ENCODE assay signal across 8 mouse cellular contexts in the genomic region with DNA sequence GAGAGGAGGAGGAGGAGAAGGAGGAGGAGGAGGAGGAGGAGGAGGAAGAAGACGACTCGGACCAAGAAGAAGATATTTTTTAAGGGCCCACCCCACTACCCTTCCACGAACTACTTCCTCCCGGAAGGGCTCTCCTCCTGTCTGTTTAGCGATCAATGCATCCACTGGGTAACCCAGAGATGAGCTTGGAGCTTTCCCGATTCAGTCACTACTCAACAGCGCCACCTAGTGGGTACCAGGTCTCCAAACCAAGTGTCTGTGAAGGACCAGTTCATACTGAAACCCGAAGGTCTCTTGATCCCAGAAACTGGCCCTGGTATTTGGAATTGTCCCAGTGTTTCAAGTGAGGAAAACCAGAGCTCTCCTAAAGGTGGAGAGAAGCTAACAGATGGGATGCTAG. TPM values are rescaled to one million over a fixed set of nuclear protein-coding genes. Genes with fewer than 3 reads are reported as not detected.
A peak's percentile ranks its signal among the peaks of the same experiment; 100 is the strongest.
DNase-seq lines count a peak whose midpoint lies in the region; ATAC-seq and TF ChIP-seq lines count a peak whose summit lies in the region.

No protein-coding gene starts in this region.

- peak; percentile 70 for ATAC-seq in forebrain, embryonic 11.5 days (replicated peaks; ENCODE audit: low FRiP score)
- peak; percentile 71 for ATAC-seq in liver, embryonic 16.5 days (ENCODE audit: low read depth)
- ATAC-seq in neural tube, embryonic 12.5 days (ENCODE audit: low FRiP score, low read depth) = peak; percentile 59
- peak; percentile 67; the same call in 1 of the 2 replicates for ATAC-seq in stomach, postnatal 0 days (ENCODE audit: low FRiP score, low TSS enrichment)

- intact Hi-C loops in heart, postnatal 10 days (cut with DNase I) = loop anchor here (1.0 to 10.0 kb wide), 3 partner anchors 83 to 461 kb away; no protein-coding TSS in a partner anchor

- H3K27me3 ChIP-seq in E14TG2a.4 (ENCODE audit: insufficient read depth, low read length) = no peaks in the 10 kb centered on the region
- no peaks in the 10 kb centered on the region for H3K27me3 ChIP-seq in forebrain, embryonic 11.5 days (ENCODE audit: control insufficient read depth, insufficient read depth, low read length)
- H3K27me3 ChIP-seq in liver, embryonic 16.5 days (ENCODE audit: control insufficient read depth, insufficient read depth, low read depth, low read length) = no peaks in the 10 kb centered on the region
- H3K27me3 ChIP-seq in neural tube, embryonic 12.5 days (replicated peaks) = no peaks in the 10 kb centered on the region
- no peaks in the 10 kb centered on the region for H3K27me3 ChIP-seq in stomach, postnatal 0 days (ENCODE audit: control insufficient read depth, insufficient read depth, low read length)

- 4% methylated on average over 8 of the region's 8 CpGs for WGBS in forebrain, embryonic 11.5 days
- WGBS in liver, embryonic 16.5 days (ENCODE audit: insufficient replicate concordance) = under 1% methylated on average over 8 of the region's 8 CpGs
- 2% methylated on average over 8 of the region's 8 CpGs for WGBS in neural tube, embryonic 12.5 days
- WGBS in stomach, postnatal 0 days = 4% methylated on average over 8 of the region's 8 CpGs

- H3K27ac ChIP-seq in forebrain, embryonic 11.5 days (ENCODE audit: low read depth, low read length) = no peak overlapping the region
- no peak overlapping the region for H3K27ac ChIP-seq in liver, embryonic 16.5 days (ENCODE audit: low read length)
- peak overlapping the region; percentile 37; the same call in 1 of the 2 replicates for H3K27ac ChIP-seq in neural tube, embryonic 12.5 days
- H3K27ac ChIP-seq in stomach, postnatal 0 days (replicated peaks) = no peak overlapping the region

- peak overlapping the region; percentile 65 for H3K4me2 ChIP-seq in forebrain, embryonic 11.5 days (ENCODE audit: low read depth, low read length, severe bottlenecking)
- peak overlapping the region; percentile 61 for H3K4me2 ChIP-seq in liver, embryonic 16.5 days (ENCODE audit: low read depth, low read length)
- H3K4me2 ChIP-seq in neural tube, embryonic 12.5 days (replicated peaks) = peak overlapping the region; percentile 67
- H3K4me2 ChIP-seq in stomach, postnatal 0 days (replicated peaks; ENCODE audit: low read depth) = peak overlapping the region; percentile 56

- no peak overlapping the region; the same call in 1 of the 2 replicates for H3K9ac ChIP-seq in forebrain, embryonic 11.5 days (ENCODE audit: low read length)
- H3K9ac ChIP-seq in liver, embryonic 16.5 days (ENCODE audit: low read depth, low read length) = no peak overlapping the region; the same call in 1 of the 2 replicates
- H3K9ac ChIP-seq in neural tube, embryonic 12.5 days = peak overlapping the region; percentile 55
- no peak overlapping the region for H3K9ac ChIP-seq in stomach, postnatal 0 days (ENCODE audit: low read length)

- DNase-seq in c-Kit-positive CD71-positive TER-119-negative erythroid progenitor cells, embryonic 14.5 days (ENCODE audit: low read depth) = peak; percentile 91
- peak; percentile 94 for DNase-seq in forebrain, embryonic 11.5 days (ENCODE audit: low spot score)
- DNase-seq in heart, postnatal 10 days = peak; percentile 92 to 95
- DNase-seq in kidney, postnatal 4 days = peak; percentile 93 to 94
- DNase-seq in stomach, postnatal 0 days (ENCODE audit: low spot score) = peak; percentile 89

- peaks cover 35% of the 10 kb centered on the region for H3K36me3 ChIP-seq in E14TG2a.4 (ENCODE audit: insufficient read depth, low read length)
- no peaks in the 10 kb centered on the region for H3K36me3 ChIP-seq in forebrain, embryonic 11.5 days (ENCODE audit: control insufficient read depth, insufficient read depth, low read length)
- H3K36me3 ChIP-seq in liver, embryonic 16.5 days (ENCODE audit: control insufficient read depth, insufficient read depth) = no peaks in the 10 kb centered on the region
- H3K36me3 ChIP-seq in neural tube, embryonic 12.5 days = peaks cover 3% of the 10 kb centered on the region; the same call in 1 of the 2 replicates
- no peaks in the 10 kb centered on the region for H3K36me3 ChIP-seq in stomach, postnatal 0 days (ENCODE audit: control insufficient read depth, insufficient read depth, low read length)

- TF ChIP-seq CTCF in E14TG2a.4 (conservative IDR thresholded peaks at IDR 0.05; ENCODE audit: low read length) = peak; percentile 82
- peak; percentile 94 for TF ChIP-seq CTCF in stomach, postnatal 0 days (IDR thresholded peaks at IDR 0.05; ENCODE audit: low read depth)

- no peak for TF ChIP-seq EP300 in stomach, postnatal 0 days (optimal IDR thresholded peaks at IDR 0.05)

- H3K4me3 ChIP-seq in E14TG2a.4 (replicated peaks; ENCODE audit: low read length) = peak overlapping the region; percentile 74
- peak overlapping the region; percentile 10 for H3K4me3 ChIP-seq in forebrain, embryonic 11.5 days (ENCODE audit: low read depth, low read length)
- peak overlapping the region; percentile 35 for H3K4me3 ChIP-seq in liver, embryonic 16.5 days (ENCODE audit: low read depth, low read length)
- H3K4me3 ChIP-seq in neural tube, embryonic 12.5 days = peak overlapping the region; percentile 24
- peak overlapping the region; percentile 22 for H3K4me3 ChIP-seq in stomach, postnatal 0 days (ENCODE audit: low read depth, low read length)

- no peaks in the 10 kb centered on the region for H3K9me3 ChIP-seq in E14TG2a.4 (ENCODE audit: low read length)
- no peaks in the 10 kb centered on the region for H3K9me3 ChIP-seq in forebrain, embryonic 11.5 days (ENCODE audit: control insufficient read depth, low read length)
- H3K9me3 ChIP-seq in liver, embryonic 16.5 days (replicated peaks; ENCODE audit: control insufficient read depth, low read length) = no peaks in the 10 kb centered on the region
- H3K9me3 ChIP-seq in neural tube, embryonic 12.5 days = no peaks in the 10 kb centered on the region
- H3K9me3 ChIP-seq in stomach, postnatal 0 days (ENCODE audit: control insufficient read depth, low read length) = no peaks in the 10 kb centered on the region

- peaks cover 78% of the 10 kb centered on the region for H3K4me1 ChIP-seq in E14TG2a.4 (replicated peaks; ENCODE audit: low read depth, low read length)
- H3K4me1 ChIP-seq in forebrain, embryonic 11.5 days (replicated peaks; ENCODE audit: control insufficient read depth, insufficient read depth, low read length) = peaks cover 3% of the 10 kb centered on the region; the same call in 1 of the 2 replicates
- H3K4me1 ChIP-seq in liver, embryonic 16.5 days (ENCODE audit: control insufficient read depth, low read depth, low read length) = peaks cover 11% of the 10 kb centered on the region
- H3K4me1 ChIP-seq in neural tube, embryonic 12.5 days = peaks cover 5% of the 10 kb centered on the region
- no peaks in the 10 kb centered on the region for H3K4me1 ChIP-seq in stomach, postnatal 0 days (replicated peaks; ENCODE audit: control insufficient read depth, insufficient read depth)

RNA-seq across cellular contexts. Expression of a gene that starts 6.7 kb away (rescaled TPM):
- polyA plus RNA-seq in forebrain, embryonic 11.5 days (2014; fragmentation: Nextera tagmentation; extraction: Ambion mirVana) = 10.2 and 10.6 TPM in 2 replicates
- 10 to 100 TPM; 12.7 to 13.1 TPM for total RNA-seq in heart, postnatal 10 days (2021)
- 3.6 and 3.7 TPM in 2 replicates for polyA plus RNA-seq in liver, embryonic 16.5 days (2015; fragmentation: Nextera tagmentation; extraction: Ambion mirVana)
- polyA plus RNA-seq in neural tube, embryonic 12.5 days (2016; fragmentation: Nextera tagmentation; extraction: Ambion mirVana) = 19.1 and 20.1 TPM in 2 replicates
- 12.1 TPM in 2 replicates for polyA plus RNA-seq in stomach, postnatal 0 days (2015; fragmentation: Nextera tagmentation; extraction: Ambion mirVana)

RNA-seq across cellular contexts. Expression of a gene that starts 6.9 kb away (rescaled TPM):
- 45.2 and 45.7 TPM in 2 replicates for polyA plus RNA-seq in forebrain, embryonic 11.5 days (2014; fragmentation: Nextera tagmentation; extraction: Ambion mirVana)
- total RNA-seq in heart, postnatal 10 days (2021) = 10 to 100 TPM; 27.1 to 28.3 TPM
- 14.7 and 16.1 TPM in 2 replicates for polyA plus RNA-seq in liver, embryonic 16.5 days (2015; fragmentation: Nextera tagmentation; extraction: Ambion mirVana)
- polyA plus RNA-seq in neural tube, embryonic 12.5 days (2016; fragmentation: Nextera tagmentation; extraction: Ambion mirVana) = 57.8 and 58.3 TPM in 2 replicates
- 22.5 and 23.0 TPM in 2 replicates for polyA plus RNA-seq in stomach, postnatal 0 days (2015; fragmentation: Nextera tagmentation; extraction: Ambion mirVana)

RNA-seq across cellular contexts. Expression of a gene that starts 16.9 kb away (rescaled TPM):
- polyA plus RNA-seq in forebrain, embryonic 11.5 days (2014; fragmentation: Nextera tagmentation; extraction: Ambion mirVana) = 1.1 TPM in 2 replicates
- under 1 TPM in 1 of 2 experiments, not detected in 1; 0.17 TPM for total RNA-seq in heart, postnatal 10 days (2021)
- polyA plus RNA-seq in liver, embryonic 16.5 days (2015; fragmentation: Nextera tagmentation; extraction: Ambion mirVana) = 1.2 TPM in 2 replicates
- 0.70 and 0.93 TPM in 2 replicates for polyA plus RNA-seq in neural tube, embryonic 12.5 days (2016; fragmentation: Nextera tagmentation; extraction: Ambion mirVana)
- polyA plus RNA-seq in stomach, postnatal 0 days (2015; fragmentation: Nextera tagmentation; extraction: Ambion mirVana) = 0.25 and 0.36 TPM in 2 replicates

RNA-seq across cellular contexts. Expression of a gene that starts 17.2 kb away (rescaled TPM):
- 14.5 and 14.6 TPM in 2 replicates for polyA plus RNA-seq in forebrain, embryonic 11.5 days (2014; fragmentation: Nextera tagmentation; extraction: Ambion mirVana)
- total RNA-seq in heart, postnatal 10 days (2021) = 10 to 100 TPM; 33.0 to 38.7 TPM
- polyA plus RNA-seq in liver, embryonic 16.5 days (2015; fragmentation: Nextera tagmentation; extraction: Ambion mirVana) = 21.5 and 24.2 TPM in 2 replicates
- 19.4 and 21.7 TPM in 2 replicates for polyA plus RNA-seq in neural tube, embryonic 12.5 days (2016; fragmentation: Nextera tagmentation; extraction: Ambion mirVana)
- polyA plus RNA-seq in stomach, postnatal 0 days (2015; fragmentation: Nextera tagmentation; extraction: Ambion mirVana) = 12.7 and 13.9 TPM in 2 replicates

RNA-seq across cellular contexts. Expression of a gene that starts 28.3 kb away (rescaled TPM):
- not detected in 2 replicates for polyA plus RNA-seq in forebrain, embryonic 11.5 days (2014; fragmentation: Nextera tagmentation; extraction: Ambion mirVana)
- total RNA-seq in heart, postnatal 10 days (2021) = not detected
- not detected in 2 replicates for polyA plus RNA-seq in liver, embryonic 16.5 days (2015; fragmentation: Nextera tagmentation; extraction: Ambion mirVana)
- polyA plus RNA-seq in neural tube, embryonic 12.5 days (2016; fragmentation: Nextera tagmentation; extraction: Ambion mirVana) = not detected in 2 replicates
- polyA plus RNA-seq in stomach, postnatal 0 days (2015; fragmentation: Nextera tagmentation; extraction: Ambion mirVana) = 0.10 TPM in 1 of 2 replicates, not detected in the other

Comparison
In these comparisons a context has a peak if more than half of its experiments do, and no peak if none do; other contexts are left out.
1. H3K4me3 ChIP-seq: peak in every context shown above with its lines; median percentile 74 in E14TG2a.4; 35 in liver, embryonic 16.5 days; 24 in neural tube, embryonic 12.5 days; 22 in stomach, postnatal 0 days; 10 in forebrain, embryonic 11.5 days.